Mouse (Mus musculus) hindbrain, embryonic 13.5 days (tissue): ENCODE data around the gene Clcnka. TPM values are rescaled to one million over a fixed set of nuclear protein-coding genes. Genes with fewer than 3 reads are reported as not detected.

ENCODE experiments used
- ATAC-seq: fragments of 200-750 bp; cut with Nextera tagmentation; 2 replicates; pipeline ENCODE4 v1.8.0; 2017; ENCODE audit warnings: moderate TSS enrichment; ENCODE audit not compliant: low FRiP score
- H3K27ac ChIP-seq: fragments of 300-500 bp; sonication (generic); 2 replicates; pipeline ENCODE4 v1.5.1; 2015; ENCODE audit warnings: inconsistent platforms, mild to moderate bottlenecking, moderate library complexity
- H3K27me3 ChIP-seq: fragments of 300-500 bp; sonication (generic); 2 replicates; pipeline ENCODE4 v1.6.1; 2015; ENCODE audit warnings: mild to moderate bottlenecking, inconsistent platforms
- H3K36me3 ChIP-seq: fragments of 300-500 bp; sonication (generic); 2 replicates; pipeline ENCODE4 v1.6.1; 2015; ENCODE audit warnings: mild to moderate bottlenecking, inconsistent platforms
- H3K4me1 ChIP-seq: fragments of 300-500 bp; sonication (generic); replicated peaks from 2 replicates; pipeline ENCODE4 v1.6.1; 2015; ENCODE audit warnings: inconsistent platforms
- H3K4me2 ChIP-seq: fragments of 300-500 bp; sonication (generic); 2 replicates; pipeline ENCODE4 v1.6.1; 2015; ENCODE audit warnings: inconsistent platforms, mild to moderate bottlenecking, moderate library complexity
- H3K4me3 ChIP-seq: fragments of 300-500 bp; sonication (generic); 2 replicates; pipeline ENCODE4 v1.5.1; 2015; ENCODE audit warnings: mild to moderate bottlenecking, inconsistent platforms
- H3K9ac ChIP-seq: fragments of 300-500 bp; sonication (generic); 2 replicates; pipeline ENCODE4 v1.6.1; 2015; ENCODE audit warnings: mild to moderate bottlenecking, inconsistent platforms
- H3K9me3 ChIP-seq: fragments of 300-500 bp; sonication (generic); 2 replicates; pipeline ENCODE4 v1.6.1; 2016; ENCODE audit warnings: inconsistent platforms
- WGBS: fragments of 180-500 bp; shearing (Covaris S2); methylation state at CpG from one replicate; pipeline ENCODE4 v1.1.7; 2015; 5-methylcytosine and 5-hydroxymethylcytosine counted together
- polyA plus RNA-seq: library from polyadenylated mRNA; unstranded; fragments of >200 nt; fragmentation: Nextera tagmentation; extraction: Ambion mirVana; gene quantifications from 2 replicates; pipeline ENCODE4 v1.2.1, GENCODE M21; 2015

Clcnka gene
- polyA plus RNA-seq, 1 experiment from 2014 or later: 0.16 TPM

DNA sequence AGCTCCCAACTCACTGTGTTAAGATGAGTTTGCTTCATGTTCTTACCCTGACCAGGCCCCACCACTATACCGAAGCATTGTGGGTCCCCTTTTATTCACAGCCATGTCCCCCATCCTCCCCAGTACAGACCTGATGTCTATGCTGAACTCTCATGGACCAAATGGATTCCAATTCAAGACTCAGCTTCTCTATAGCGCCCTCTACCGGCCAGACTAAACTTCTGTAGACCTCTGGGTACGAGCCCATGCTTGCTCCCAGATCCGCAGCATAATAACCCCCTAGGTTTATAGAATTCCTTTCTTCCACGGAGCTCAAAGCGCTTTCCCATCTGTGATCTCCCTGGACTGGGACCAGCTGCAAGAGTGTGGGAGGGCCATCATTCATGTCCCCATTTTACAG is 37.7 kb downstream of the Clcnka start:
- 25% methylated on average over 7 of the region's 7 CpGs for WGBS
- no peaks in the 10 kb centered on the region for H3K9me3 ChIP-seq
- ATAC-seq: no peak
- H3K4me1 ChIP-seq: peaks cover 16% of the 10 kb centered on the region
- H3K36me3 ChIP-seq: no peaks in the 10 kb centered on the region
- H3K27ac ChIP-seq: no peak overlapping the region
- H3K27me3 ChIP-seq: peaks cover 39% of the 10 kb centered on the region
- no peak overlapping the region for H3K4me3 ChIP-seq
- no peak overlapping the region for H3K4me2 ChIP-seq
- no peak overlapping the region for H3K9ac ChIP-seq

DNA sequence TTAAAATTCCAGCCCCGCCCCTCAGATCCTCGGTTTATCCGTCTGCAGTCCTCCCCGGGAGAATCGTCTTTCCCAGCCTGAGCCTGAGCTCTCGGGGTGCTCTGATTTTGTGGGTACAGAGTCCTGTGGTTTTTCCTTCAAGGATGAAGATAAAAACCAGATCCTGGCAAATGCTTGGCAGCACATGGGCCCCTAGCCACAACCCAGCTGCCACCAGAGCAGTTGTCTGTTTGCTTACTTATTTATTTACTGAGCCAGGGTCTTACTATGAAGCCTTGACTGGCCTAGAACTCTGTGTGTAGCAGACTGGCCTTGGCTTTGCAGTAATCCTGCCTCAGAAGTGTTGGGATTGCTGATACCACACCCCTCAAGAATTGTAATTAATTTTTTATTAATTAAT is 39.3 kb downstream of the Clcnka start:
- H3K9me3 ChIP-seq: no peaks in the 10 kb centered on the region
- H3K4me2 ChIP-seq: no peak overlapping the region
- ATAC-seq: no peak
- WGBS: 86% methylated on average over 6 of the region's 6 CpGs
- peaks cover 22% of the 10 kb centered on the region for H3K27me3 ChIP-seq
- no peak overlapping the region for H3K4me3 ChIP-seq
- H3K9ac ChIP-seq: no peak overlapping the region
- H3K27ac ChIP-seq: no peak overlapping the region
- no peaks in the 10 kb centered on the region for H3K36me3 ChIP-seq
- H3K4me1 ChIP-seq: peaks cover 11% of the 10 kb centered on the region

DNA sequence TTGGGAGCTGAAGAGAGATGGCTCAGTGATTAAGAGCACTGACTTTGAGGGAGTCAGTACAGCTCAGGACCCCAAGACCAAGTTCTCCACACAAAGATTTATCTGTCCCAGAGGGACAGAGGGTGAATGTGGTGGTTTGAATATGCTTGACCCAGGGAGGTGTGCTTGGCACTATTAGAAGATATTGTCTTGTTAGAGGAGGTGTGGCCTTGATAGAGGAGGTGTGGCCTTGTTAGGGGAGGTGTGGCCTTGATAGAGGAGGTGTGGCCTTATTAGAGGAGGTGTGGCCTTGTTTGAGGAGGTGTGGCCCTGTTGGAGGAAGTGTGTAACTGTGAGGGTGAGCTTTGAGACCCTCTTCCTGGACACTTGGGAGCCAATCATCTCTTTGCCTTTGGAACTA is 40.7 kb downstream of the Clcnka start:
- Histone ChIP-seq H3K4me3 (no peak overlapping the region), H3K4me1 (peaks cover 8% of the 10 kb centered on the region), H3K4me2 (no peak overlapping the region), H3K27me3 (peaks cover 15% of the 10 kb centered on the region), H3K9ac (no peak overlapping the region), H3K27ac (no peak overlapping the region), H3K9me3 (no peaks in the 10 kb centered on the region), H3K36me3 (no peaks in the 10 kb centered on the region)
- no peak for ATAC-seq

DNA sequence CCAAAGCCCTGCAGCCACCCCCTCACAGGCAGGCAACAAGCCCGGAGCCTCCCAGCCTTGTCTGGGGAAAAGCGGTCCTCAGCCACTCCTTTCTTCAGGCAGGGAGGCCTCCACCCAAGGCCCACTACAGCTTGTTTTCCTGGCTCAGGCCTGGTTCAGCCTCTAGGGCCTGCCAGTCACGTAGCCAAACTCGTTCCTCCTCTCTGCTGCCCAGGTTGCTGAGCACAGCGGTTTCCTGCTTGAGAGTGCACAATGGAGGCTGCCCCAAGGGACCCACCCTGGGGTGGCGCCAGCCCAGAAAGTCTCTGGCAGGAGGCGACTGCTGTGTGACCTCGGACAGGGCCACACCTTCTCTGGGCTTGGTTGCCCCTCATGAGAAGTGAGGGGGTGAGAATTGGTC is 44.7 kb downstream of the Clcnka start:
- Histone ChIP-seq H3K9me3 (no peaks in the 10 kb centered on the region), H3K36me3 (no peaks in the 10 kb centered on the region), H3K4me3 (no peak overlapping the region), H3K9ac (no peak overlapping the region), H3K27ac (no peak overlapping the region), H3K4me1 (no peaks in the 10 kb centered on the region), H3K4me2 (no peak overlapping the region), H3K27me3 (0 out of 2 replicates have a peak, but pooled peaks cover 1% of the 10 kb centered on the region)
- no peak for ATAC-seq
- 73% methylated on average over 8 of the region's 8 CpGs for WGBS

DNA sequence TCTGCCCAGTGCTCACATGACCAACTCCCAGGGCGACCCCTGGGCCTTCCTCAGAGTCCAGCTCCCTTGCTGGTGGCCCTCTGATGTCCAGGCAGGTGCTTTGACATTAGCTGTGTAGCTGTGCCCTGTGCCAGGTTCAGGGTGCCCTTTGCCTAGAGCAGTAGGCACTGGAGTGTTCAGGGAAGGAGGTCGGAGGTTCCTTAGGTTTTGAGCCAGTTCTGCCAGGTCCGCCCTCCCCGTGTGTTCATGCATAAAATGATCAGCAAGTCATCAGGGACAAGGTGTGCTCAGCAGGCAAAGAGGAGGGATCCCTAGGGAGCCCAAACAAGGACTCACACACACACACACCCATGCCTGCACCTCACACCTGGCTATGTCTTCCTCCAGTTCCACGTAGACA is 45.5 kb downstream of the Clcnka start:
- no peak overlapping the region for H3K27ac ChIP-seq
- WGBS: 75% methylated on average over 5 of the region's 5 CpGs
- H3K36me3 ChIP-seq: no peaks in the 10 kb centered on the region
- no peaks in the 10 kb centered on the region for H3K4me1 ChIP-seq
- H3K9me3 ChIP-seq: no peaks in the 10 kb centered on the region
- H3K9ac ChIP-seq: no peak overlapping the region
- ATAC-seq: no peak
- 0 out of 2 replicates have a peak, but pooled peaks cover 3% of the 10 kb centered on the region for H3K27me3 ChIP-seq
- H3K4me2 ChIP-seq: no peak overlapping the region
- no peak overlapping the region for H3K4me3 ChIP-seq

DNA sequence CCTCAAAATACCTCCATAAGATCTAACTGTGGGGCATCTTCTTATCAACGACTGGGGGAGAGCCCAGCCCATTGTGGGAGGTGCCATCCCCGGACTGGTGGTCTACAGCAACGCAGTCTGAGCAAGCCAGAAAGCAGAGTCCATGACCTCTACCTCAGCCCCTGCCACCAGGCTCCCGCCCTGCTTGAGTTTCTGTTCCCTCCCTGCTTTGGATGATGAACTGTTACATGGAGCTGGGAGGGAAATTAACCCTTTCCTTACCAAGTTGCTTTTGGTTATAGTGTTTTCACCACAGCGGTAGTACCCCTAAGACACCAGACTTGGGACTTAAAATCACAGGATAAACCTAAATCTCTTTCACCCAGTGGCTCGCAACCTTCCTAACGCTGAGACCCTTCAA is 46.6 kb downstream of the Clcnka start:
- H3K27ac ChIP-seq: no peak overlapping the region
- 0 out of 2 replicates have a peak, but pooled peaks cover 3% of the 10 kb centered on the region for H3K27me3 ChIP-seq
- no peak overlapping the region for H3K4me3 ChIP-seq
- H3K9ac ChIP-seq: no peak overlapping the region
- H3K9me3 ChIP-seq: no peaks in the 10 kb centered on the region
- H3K4me1 ChIP-seq: 0 out of 2 replicates have a peak, but pooled peaks cover 5% of the 10 kb centered on the region
- H3K4me2 ChIP-seq: no peak overlapping the region
- 63% methylated on average over 7 of the region's 7 CpGs for WGBS
- ATAC-seq: no peak
- H3K36me3 ChIP-seq: no peaks in the 10 kb centered on the region

DNA sequence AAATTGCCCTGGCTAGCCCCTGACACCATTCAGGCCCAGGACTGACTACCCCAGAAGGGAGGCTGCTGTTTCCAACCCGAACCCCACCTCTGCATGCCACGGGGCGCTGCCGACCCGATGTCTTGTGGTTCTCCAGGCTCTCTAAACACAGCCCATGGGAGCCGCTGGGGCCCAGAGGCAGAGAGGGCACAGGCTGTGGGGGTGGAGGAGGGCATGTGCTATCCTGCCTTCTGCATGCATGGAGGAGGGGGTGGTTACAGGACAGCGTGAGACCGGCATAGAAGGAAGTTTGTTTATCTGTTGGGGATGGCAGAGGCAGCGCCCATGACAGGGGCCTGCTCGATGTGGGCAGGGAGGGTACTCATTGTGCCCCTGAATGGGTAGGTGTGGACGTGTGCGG is 48.5 kb downstream of the Clcnka start:
- H3K4me2 ChIP-seq: no peak overlapping the region
- 0 out of 2 replicates have a peak, but pooled peaks cover 3% of the 10 kb centered on the region for H3K27me3 ChIP-seq
- 82% methylated on average over 12 of the region's 12 CpGs for WGBS
- no peaks in the 10 kb centered on the region for H3K36me3 ChIP-seq
- H3K9me3 ChIP-seq: no peaks in the 10 kb centered on the region
- ATAC-seq: no peak
- H3K4me3 ChIP-seq: no peak overlapping the region
- H3K9ac ChIP-seq: no peak overlapping the region
- no peak overlapping the region for H3K27ac ChIP-seq
- H3K4me1 ChIP-seq: 0 out of 2 replicates have a peak, but pooled peaks cover 5% of the 10 kb centered on the region

DNA sequence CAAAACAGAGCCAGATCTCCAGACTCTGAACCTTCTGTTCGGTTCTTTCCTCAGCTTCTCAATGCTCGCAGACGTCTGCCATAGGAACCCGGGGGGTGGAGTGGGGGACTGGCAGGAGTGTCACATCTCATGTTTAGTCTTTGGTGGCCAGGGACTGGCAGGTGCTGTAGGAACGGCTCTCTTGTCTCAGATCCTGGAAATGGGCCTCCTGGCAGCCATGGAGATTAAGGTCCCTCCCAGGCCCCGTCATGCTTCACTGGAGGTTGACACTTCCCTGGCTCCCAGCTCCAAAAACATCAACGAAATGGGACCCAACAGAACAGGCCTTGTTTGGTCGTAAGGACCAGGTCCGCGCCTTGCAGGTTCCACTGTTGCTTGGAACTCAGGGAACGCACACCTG is 49.9 kb downstream of the Clcnka start:
- no peak for ATAC-seq

DNA sequence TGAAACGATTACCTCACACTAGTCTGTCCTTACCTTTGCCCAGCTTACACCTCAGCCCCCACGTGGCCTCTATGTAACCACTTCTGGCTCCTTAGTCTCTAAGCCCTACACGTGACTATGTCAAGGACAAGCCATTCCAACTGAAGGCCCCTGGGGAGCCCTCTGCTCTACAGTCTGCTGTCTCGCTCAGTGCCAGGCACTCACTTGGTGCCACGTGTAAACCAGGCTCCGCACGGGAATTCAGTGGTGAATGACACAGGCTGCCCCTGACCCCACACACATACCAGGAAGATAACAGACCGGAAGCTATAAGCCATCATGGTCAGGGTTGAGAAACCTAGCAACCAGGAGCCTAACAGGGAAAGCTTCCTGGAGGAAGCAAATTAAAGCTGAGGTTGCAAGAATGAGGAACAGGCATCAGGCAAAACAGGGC is 51.1 kb downstream of the Clcnka start:
- Histone ChIP-seq H3K4me2 (no peak overlapping the region), H3K4me3 (no peak overlapping the region), H3K9me3 (no peaks in the 10 kb centered on the region), H3K9ac (no peak overlapping the region), H3K27me3 (0 out of 2 replicates have a peak, but pooled peaks cover 3% of the 10 kb centered on the region), H3K4me1 (0 out of 2 replicates have a peak, but pooled peaks cover 5% of the 10 kb centered on the region), H3K36me3 (no peaks in the 10 kb centered on the region), H3K27ac (no peak overlapping the region)
- WGBS: 70% methylated on average over 8 of the region's 8 CpGs
- ATAC-seq: no peak

More for the DNA sequence above, 49.9 kb downstream of the Clcnka start:
- Histone ChIP-seq H3K4me2 (no peak overlapping the region), H3K9me3 (no peaks in the 10 kb centered on the region), H3K4me3 (no peak overlapping the region), H3K36me3 (no peaks in the 10 kb centered on the region), H3K27ac (no peak overlapping the region), H3K27me3 (0 out of 2 replicates have a peak, but pooled peaks cover 3% of the 10 kb centered on the region), H3K4me1 (0 out of 2 replicates have a peak, but pooled peaks cover 5% of the 10 kb centered on the region), H3K9ac (no peak overlapping the region)
- 74% methylated on average over 11 of the region's 11 CpGs for WGBS

DNA sequence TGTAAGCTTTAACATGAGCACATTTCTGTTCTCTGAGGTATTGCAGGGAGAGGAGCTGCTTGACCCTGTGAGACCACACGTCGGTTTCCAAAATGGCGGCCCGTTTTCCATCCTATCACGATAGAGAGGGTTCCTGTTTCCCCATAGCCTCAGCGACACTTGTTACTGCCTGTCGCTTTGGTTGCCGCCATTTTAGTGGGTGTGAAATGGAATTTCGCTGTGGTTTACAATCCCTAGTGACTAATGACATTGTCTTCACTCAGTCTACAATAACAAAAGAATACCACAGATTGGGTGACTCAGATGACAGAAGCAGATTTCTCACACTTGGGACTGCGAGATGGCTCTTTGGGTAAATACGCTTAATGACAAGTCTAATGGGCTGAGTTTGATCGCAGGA is 53.3 kb downstream of the Clcnka start:
- H3K4me3 ChIP-seq: no peak overlapping the region
- no peak overlapping the region for H3K4me2 ChIP-seq
- H3K9ac ChIP-seq: no peak overlapping the region
- H3K9me3 ChIP-seq: no peaks in the 10 kb centered on the region
- 0 out of 2 replicates have a peak, but pooled peaks cover 3% of the 10 kb centered on the region for H3K27me3 ChIP-seq
- no peak overlapping the region for H3K27ac ChIP-seq
- ATAC-seq: no peak
- 0 out of 2 replicates have a peak, but pooled peaks cover 5% of the 10 kb centered on the region for H3K4me1 ChIP-seq
- H3K36me3 ChIP-seq: no peaks in the 10 kb centered on the region
- WGBS: 88% methylated on average over 12 of the region's 12 CpGs

DNA sequence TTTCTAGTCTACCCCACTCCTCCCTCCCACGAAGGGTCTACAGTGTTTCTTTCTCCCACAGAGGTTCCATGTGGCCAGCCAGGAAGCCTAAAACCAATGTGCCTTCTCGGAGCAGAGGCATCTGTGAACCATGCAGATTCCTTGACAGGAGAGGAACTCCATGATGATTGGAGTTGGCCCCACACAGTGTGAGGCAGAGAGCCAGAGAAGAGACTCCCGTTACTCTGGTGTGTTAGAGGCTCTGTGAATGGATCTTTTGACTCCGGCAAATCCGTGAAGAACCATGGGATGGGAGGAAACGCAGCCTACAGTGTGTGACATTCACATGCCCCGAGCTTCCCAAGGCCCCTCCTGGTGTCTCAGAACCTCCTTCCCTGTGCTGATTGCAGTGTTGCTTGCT is 55.0 kb downstream of the Clcnka start:
- Histone ChIP-seq H3K4me2 (no peak overlapping the region), H3K27ac (no peak overlapping the region), H3K36me3 (no peaks in the 10 kb centered on the region), H3K9me3 (no peaks in the 10 kb centered on the region), H3K4me1 (peaks cover 15% of the 10 kb centered on the region), H3K27me3 (no peaks in the 10 kb centered on the region), H3K9ac (no peak overlapping the region), H3K4me3 (no peak overlapping the region)
- no peak for ATAC-seq
- 70% methylated on average over 7 of the region's 7 CpGs for WGBS

DNA sequence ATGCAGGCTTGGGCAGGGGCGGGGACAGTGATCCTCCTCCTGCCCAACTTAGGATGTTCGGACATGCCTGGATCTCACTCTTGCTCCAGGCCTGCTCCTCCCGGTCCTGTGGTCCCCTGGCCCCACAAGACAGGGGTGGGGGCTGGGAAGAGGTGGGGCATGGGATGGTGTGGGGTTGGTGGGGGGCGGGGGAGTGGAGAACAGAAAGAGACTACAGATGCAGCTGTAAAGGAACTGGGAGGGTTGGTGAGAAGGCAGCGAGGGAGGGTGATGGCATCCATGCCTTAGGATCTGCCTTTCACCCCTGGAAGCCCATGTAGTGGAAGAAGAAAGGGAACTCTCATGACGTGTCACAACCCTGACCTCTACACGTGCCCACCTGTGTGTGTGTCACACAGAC is 57.0 kb downstream of the Clcnka start:
- Histone ChIP-seq H3K4me1 (peaks cover 20% of the 10 kb centered on the region), H3K27me3 (0 out of 2 replicates have a peak, but pooled peaks cover 3% of the 10 kb centered on the region), H3K4me2 (no peak overlapping the region), H3K4me3 (no peak overlapping the region), H3K9ac (no peak overlapping the region), H3K9me3 (no peaks in the 10 kb centered on the region), H3K36me3 (no peaks in the 10 kb centered on the region), H3K27ac (no peak overlapping the region)
- ATAC-seq: no peak
- 63% methylated on average over 7 of the region's 7 CpGs for WGBS

DNA sequence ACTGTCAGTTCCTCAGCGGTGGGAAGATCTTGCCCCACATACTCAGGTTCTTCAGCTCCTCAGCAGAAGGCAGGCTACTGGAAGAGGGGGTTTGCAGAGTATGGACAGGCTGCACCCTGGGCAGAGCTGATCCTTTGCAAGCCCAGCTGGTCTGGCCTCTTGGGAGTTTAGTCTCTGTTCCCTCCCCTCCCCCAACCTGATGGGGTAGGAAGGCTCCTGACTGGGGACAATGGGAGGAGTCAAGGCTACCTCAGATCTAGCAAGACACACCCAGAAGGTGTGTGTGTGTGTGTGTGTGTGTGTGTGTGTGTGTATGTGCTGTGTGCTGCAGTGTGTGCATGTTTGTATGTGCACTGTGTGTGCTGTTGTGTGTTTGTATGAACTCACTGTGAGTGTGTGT is 59.7 kb downstream of the Clcnka start:
- no peaks in the 10 kb centered on the region for H3K36me3 ChIP-seq
- no peak overlapping the region for H3K9ac ChIP-seq
- ATAC-seq: no peak
- 0 out of 2 replicates have a peak, but pooled peaks cover 3% of the 10 kb centered on the region for H3K27me3 ChIP-seq
- no peak overlapping the region for H3K4me3 ChIP-seq
- WGBS: 22% methylated on average over 1 of the region's 1 CpGs
- no peak overlapping the region for H3K27ac ChIP-seq
- no peaks in the 10 kb centered on the region for H3K9me3 ChIP-seq
- H3K4me1 ChIP-seq: peaks cover 41% of the 10 kb centered on the region
- H3K4me2 ChIP-seq: no peak overlapping the region
